Mouse (Mus musculus) small intestine, adult 2 months (tissue): ENCODE data around the gene Arid5a. TPM values are rescaled to one million over a fixed set of nuclear protein-coding genes. Genes with fewer than 3 reads are reported as not detected.
A peak's percentile ranks its signal among the peaks of the same experiment; 100 is the strongest.

Source experiments
- H3K27ac ChIP-seq: fragments of 200-500 bp; 2 replicates; pipeline ENCODE4 v1.5.1; 2012; ENCODE audit warnings: low read depth, low read length, control low read depth, inconsistent platforms; ENCODE audit not compliant: insufficient read depth
- H3K27me3 ChIP-seq: fragments of 200-500 bp; 2 replicates; pipeline ENCODE4 v1.6.1; 2012; ENCODE audit warnings: mild to moderate bottlenecking, moderate library complexity, low read length, inconsistent platforms; ENCODE audit not compliant: control insufficient read depth, insufficient read depth
- H3K36me3 ChIP-seq: fragments of 200-500 bp; 2 replicates; pipeline ENCODE4 v1.6.1; 2012; ENCODE audit warnings: mild to moderate bottlenecking, low read length, control low read depth, inconsistent platforms; ENCODE audit not compliant: control insufficient read depth, insufficient read depth
- H3K4me1 ChIP-seq: fragments of 200-500 bp; 2 replicates; pipeline ENCODE4 v1.6.1; 2012; ENCODE audit warnings: low read length, inconsistent platforms, mixed read lengths; ENCODE audit not compliant: control insufficient read depth, insufficient read depth, insufficient read length
- H3K4me3 ChIP-seq: fragments of 200-500 bp; 2 replicates; pipeline ENCODE4 v1.5.1; 2012; ENCODE audit warnings: low read depth, mild to moderate bottlenecking, control low read depth, inconsistent platforms, low read length, moderate library complexity
- CTCF ChIP-seq: fragments of 200-500 bp; IDR thresholded peaks from 2 replicates; pipeline ENCODE4 v1.5.1; 2012; ENCODE audit warnings: low read depth, mild to moderate bottlenecking, control low read depth, inconsistent platforms, low read length, moderate library complexity, mixed read lengths; ENCODE audit not compliant: insufficient replicate concordance, insufficient read length; ENCODE audit errors: extremely low read depth
- POLR2A ChIP-seq: fragments of 200-500 bp; IDR thresholded peaks from 2 replicates; pipeline ENCODE4 v1.6.1; 2012; ENCODE audit warnings: low read depth, mild to moderate bottlenecking, control low read depth, inconsistent platforms, low read length, moderate library complexity
- WGBS: fragments of 180-500 bp; shearing (Covaris S2); methylation state at CpG from one replicate; pipeline ENCODE4 v1.1.7; 2018; 5-methylcytosine and 5-hydroxymethylcytosine counted together
- polyA plus RNA-seq: library from polyadenylated mRNA; depleted of rRNA; stranded (reverse); fragments of >200 nt; gene quantifications from 2 replicates; pipeline ENCODE4 v1.2.3, GENCODE M21; 2012

The Arid5a gene
- polyA plus RNA-seq, 1 experiment, result 11.1 TPM

- WGBS, result 39% methylated on average over 6 of the region's 6 CpGs
- TF ChIP-seq CTCF, result no peak
- TF ChIP-seq POLR2A, result no peak
- Histone ChIP-seq H3K4me1 (peaks cover 37% of the 10 kb centered on the region), H3K27ac (0 out of 2 replicates have a peak overlapping the region, but pooled peaks have one; percentile 5), H3K27me3 (no peaks in the 10 kb centered on the region), H3K4me3 (no peak overlapping the region), H3K36me3 (peaks cover 57% of the 10 kb centered on the region)
These were observed 41.2 kb upstream of the Arid5a start for GRCm38 (mm10) chr1:36266293-36266692.

- TF ChIP-seq CTCF (no peak), POLR2A (no peak)
These were observed 39.9 kb upstream of the Arid5a start for GRCm38 (mm10) chr1:36267595-36267994.

GRCm38 (mm10) chr1:36269121-36269795 is 38.3 kb upstream of the Arid5a start:
- WGBS, result 87% methylated on average over 54 of the region's 54 CpGs
- Histone ChIP-seq H3K4me3 (no peak overlapping the region), H3K4me1 (peaks cover 37% of the 10 kb centered on the region), H3K27ac (no peak overlapping the region), H3K27me3 (no peaks in the 10 kb centered on the region), H3K36me3 (peaks cover 59% of the 10 kb centered on the region)
- TF ChIP-seq CTCF (no peak), POLR2A (no peak)

More at GRCm38 (mm10) chr1:36267595-36267994, 39.9 kb upstream of the Arid5a start:
- peaks cover 39% of the 10 kb centered on the region for H3K4me1 ChIP-seq
- no peak overlapping the region for H3K4me3 ChIP-seq
- peaks cover 59% of the 10 kb centered on the region for H3K36me3 ChIP-seq
- no peak overlapping the region for H3K27ac ChIP-seq
- WGBS, result 98% methylated on average over 3 of the region's 3 CpGs
- H3K27me3 ChIP-seq, result no peaks in the 10 kb centered on the region

DNA sequence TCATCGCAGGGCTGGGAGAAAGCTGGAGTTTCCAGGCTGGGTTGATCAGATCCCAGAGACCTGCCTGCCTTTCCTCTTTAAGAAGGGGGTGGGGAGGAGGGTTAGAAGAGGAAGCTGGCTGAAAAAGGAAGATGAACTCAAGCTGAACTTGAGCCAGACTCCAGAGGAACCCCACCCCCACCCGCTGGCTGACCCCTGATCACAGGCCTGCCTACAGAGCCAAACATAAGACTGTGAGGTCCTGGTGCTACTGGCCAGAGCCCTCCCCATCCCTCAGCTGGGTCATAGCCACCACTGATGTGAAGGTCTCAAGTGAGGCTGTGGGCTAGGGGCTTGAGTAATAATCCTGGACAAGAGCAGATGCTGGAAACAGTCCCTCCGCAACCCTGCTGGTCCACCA is 36.9 kb upstream of the Arid5a start:
- TF ChIP-seq CTCF (no peak), POLR2A (peak; percentile 41; the same call in 1 of the 2 replicates)
- Histone ChIP-seq H3K4me1 (peaks cover 43% of the 10 kb centered on the region), H3K27ac (peak overlapping the region; percentile 100), H3K36me3 (peaks cover 54% of the 10 kb centered on the region), H3K27me3 (no peaks in the 10 kb centered on the region), H3K4me3 (peak overlapping the region; percentile 77)
- WGBS, result 31% methylated on average over 3 of the region's 3 CpGs

DNA sequence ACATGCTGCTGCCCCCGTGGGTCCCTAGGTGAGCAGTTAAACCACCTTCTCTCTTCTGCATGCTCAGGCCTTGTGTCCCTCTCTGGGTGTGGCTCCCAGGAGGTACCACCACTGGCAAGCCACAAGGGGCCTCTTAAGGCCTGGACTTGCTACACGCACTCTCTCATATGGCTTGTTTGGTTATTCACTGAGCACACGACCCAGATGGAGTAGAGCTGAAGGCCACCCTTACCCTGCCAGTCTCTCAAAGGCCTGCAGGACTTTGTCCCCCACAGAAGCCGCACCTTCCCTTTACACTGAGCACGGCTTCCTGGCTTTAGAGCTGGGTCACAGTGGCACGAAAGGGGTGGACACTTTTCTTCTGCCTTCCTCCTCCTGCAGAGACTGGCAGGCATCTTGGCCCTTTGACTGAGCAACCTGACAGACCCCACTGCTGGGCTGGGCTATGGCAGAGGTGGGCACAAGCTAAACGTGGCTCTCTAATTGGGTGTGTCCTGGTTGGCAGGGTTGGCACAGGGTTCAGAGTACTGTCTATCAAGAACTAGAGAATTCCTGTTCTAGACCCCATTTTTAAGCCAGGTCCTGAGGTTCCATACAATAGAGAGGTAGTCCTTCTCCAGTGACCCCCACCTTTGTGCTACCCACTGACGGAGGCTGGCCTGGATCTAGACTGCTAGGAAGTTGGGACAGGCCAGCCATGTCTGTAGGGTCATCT is 35.9 kb upstream of the Arid5a start:
- WGBS, result 19% methylated on average over 8 of the region's 8 CpGs
- peak overlapping the region; percentile 77 for H3K4me3 ChIP-seq
- H3K4me1 ChIP-seq, result peaks cover 42% of the 10 kb centered on the region
- TF ChIP-seq POLR2A (no peak; the same call in 1 of the 2 replicates), CTCF (no peak)
- no peaks in the 10 kb centered on the region for H3K27me3 ChIP-seq
- peak overlapping the region; percentile 100 for H3K27ac ChIP-seq
- H3K36me3 ChIP-seq, result peaks cover 44% of the 10 kb centered on the region

GRCm38 (mm10) chr1:36272546-36272945 is 35.0 kb upstream of the Arid5a start:
- Histone ChIP-seq H3K4me1 (peaks cover 42% of the 10 kb centered on the region), H3K36me3 (peaks cover 37% of the 10 kb centered on the region), H3K27me3 (no peaks in the 10 kb centered on the region), H3K4me3 (peak overlapping the region; percentile 77), H3K27ac (peak overlapping the region; percentile 100)
- no peak for TF ChIP-seq POLR2A
- TF ChIP-seq CTCF, result no peak
- WGBS, result 12% methylated on average over 5 of the region's 5 CpGs

- TF ChIP-seq CTCF (no peak), POLR2A (peak; percentile 84)
- H3K4me3 ChIP-seq, result peak overlapping the region; percentile 77
- WGBS, result 1% methylated on average over 9 of the region's 9 CpGs
- H3K27ac ChIP-seq, result peak overlapping the region; percentile 100
- peaks cover 31% of the 10 kb centered on the region for H3K36me3 ChIP-seq
- no peaks in the 10 kb centered on the region for H3K27me3 ChIP-seq
- H3K4me1 ChIP-seq, result peaks cover 40% of the 10 kb centered on the region
These were observed 34.2 kb upstream of the Arid5a start for GRCm38 (mm10) chr1:36273288-36273687.
